Comparison of ENCODE assay signal across 7 mouse cellular contexts in the genomic region with DNA sequence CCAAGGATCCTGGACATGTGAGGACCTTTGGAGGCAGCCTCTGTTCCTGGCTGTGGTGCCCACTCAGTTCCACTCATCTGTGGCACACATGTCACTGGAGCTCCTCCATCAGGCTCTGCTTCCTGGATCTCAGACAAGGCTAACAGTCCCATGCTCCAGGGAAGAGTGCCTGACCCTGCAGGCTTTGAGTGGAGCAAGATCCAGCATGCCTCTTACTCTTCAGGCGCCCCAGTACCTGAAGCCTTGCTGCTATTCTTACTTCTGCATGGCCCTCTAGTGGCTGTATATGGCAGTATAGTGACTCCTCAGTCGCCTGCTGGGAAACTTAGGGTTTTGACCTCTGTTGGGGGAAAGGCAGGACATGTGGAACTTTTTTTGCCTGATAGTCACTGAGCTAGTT. TPM values are rescaled to one million over a fixed set of nuclear protein-coding genes. Genes with fewer than 3 reads are reported as not detected.
DNase-seq lines count a peak whose midpoint lies in the region; ATAC-seq and TF ChIP-seq lines count a peak whose summit lies in the region.

No protein-coding gene starts in this region.

- peak; percentile 56; the same call in 1 of the 2 replicates for TF ChIP-seq CTCF in thymus, adult 2 months (IDR thresholded peaks at IDR 0.05; ENCODE audit: borderline replicate concordance, control insufficient read depth, extremely low read depth, insufficient read depth, low read length, poor library complexity)
- peak; percentile 67; the same call in 1 of the 2 replicates for TF ChIP-seq CTCF in brain, embryonic 14.5 days (IDR thresholded peaks at IDR 0.05; ENCODE audit: borderline replicate concordance, extremely low read depth, insufficient read depth, insufficient read length)
- TF ChIP-seq CTCF in forebrain, postnatal 0 days (IDR thresholded peaks at IDR 0.05; ENCODE audit: low read depth): peak; percentile 80

- no peak overlapping the region for H3K4me2 ChIP-seq in forebrain, postnatal 0 days (ENCODE audit: low read depth)
- H3K4me2 ChIP-seq in liver, embryonic 15.5 days: no peak overlapping the region
- no peak overlapping the region for H3K4me2 ChIP-seq in neural tube, embryonic 12.5 days (replicated peaks)

- H3K9me3 ChIP-seq in forebrain, postnatal 0 days (ENCODE audit: low read length): no peaks in the 10 kb centered on the region
- H3K9me3 ChIP-seq in liver, embryonic 15.5 days (replicated peaks): no peaks in the 10 kb centered on the region
- no peaks in the 10 kb centered on the region for H3K9me3 ChIP-seq in neural tube, embryonic 12.5 days

- no peaks in the 10 kb centered on the region for H3K36me3 ChIP-seq in thymus, adult 2 months (ENCODE audit: control insufficient read depth, insufficient read depth, low read length)
- peaks cover 6% of the 10 kb centered on the region; the same call in 1 of the 2 replicates for H3K36me3 ChIP-seq in forebrain, postnatal 0 days (ENCODE audit: insufficient read depth)
- H3K36me3 ChIP-seq in liver, embryonic 15.5 days (replicated peaks): no peaks in the 10 kb centered on the region
- 0 out of 2 replicates have a peak, but pooled peaks cover 1% of the 10 kb centered on the region for H3K36me3 ChIP-seq in neural tube, embryonic 12.5 days

- H3K27ac ChIP-seq in thymus, adult 2 months (ENCODE audit: control insufficient read depth, insufficient read depth, low read length): no peak overlapping the region; the same call in 1 of the 2 replicates
- no peak overlapping the region for H3K27ac ChIP-seq in forebrain, postnatal 0 days (ENCODE audit: low read depth, low read length)
- H3K27ac ChIP-seq in liver, embryonic 15.5 days (replicated peaks): no peak overlapping the region
- H3K27ac ChIP-seq in neural tube, embryonic 12.5 days: no peak overlapping the region

- WGBS in thymus, adult 2 months: 50% methylated on average over 2 of the region's 2 CpGs
- 13% methylated on average over 2 of the region's 2 CpGs for WGBS in forebrain, postnatal 0 days
- 27% methylated on average over 2 of the region's 2 CpGs for WGBS in liver, embryonic 15.5 days (ENCODE audit: insufficient replicate concordance)
- WGBS in neural tube, embryonic 12.5 days: 16% methylated on average over 2 of the region's 2 CpGs

- H3K9ac ChIP-seq in forebrain, postnatal 0 days: no peak overlapping the region
- H3K9ac ChIP-seq in liver, embryonic 15.5 days: no peak overlapping the region
- no peak overlapping the region for H3K9ac ChIP-seq in neural tube, embryonic 12.5 days

- H3K4me3 ChIP-seq in thymus, adult 2 months (ENCODE audit: control insufficient read depth, insufficient read depth, low read length): no peak overlapping the region
- H3K4me3 ChIP-seq in forebrain, postnatal 0 days (ENCODE audit: low read depth, low read length): no peak overlapping the region
- H3K4me3 ChIP-seq in liver, embryonic 15.5 days (replicated peaks): no peak overlapping the region
- no peak overlapping the region for H3K4me3 ChIP-seq in neural tube, embryonic 12.5 days

- TF ChIP-seq POLR2A in thymus, adult 2 months (IDR thresholded peaks at IDR 0.05; ENCODE audit: control insufficient read depth, extremely low read depth, insufficient read depth, low read length, poor library complexity): no peak
- TF ChIP-seq POLR2A in brain, embryonic 14.5 days (IDR thresholded peaks at IDR 0.05; ENCODE audit: borderline replicate concordance, extremely low read depth, insufficient read depth, insufficient read length, poor library complexity, severe bottlenecking): no peak

- peak; percentile 14 for DNase-seq in thymus, adult 2 months
- DNase-seq in thymus, postnatal 36 days: no peak
- peak; percentile 61 for DNase-seq in brain, embryonic 14.5 days (ENCODE audit: low read depth)
- peak; percentile 38 for DNase-seq in forebrain, postnatal 0 days
- peak; percentile 50 for DNase-seq in induced T-regulatory cell, adult 2 months (ENCODE audit: low read depth)

- ATAC-seq in forebrain, postnatal 0 days: peak; percentile 78
- 0 out of 2 replicates have a peak, but pooled peaks have one; percentile 33 for ATAC-seq in liver, embryonic 15.5 days (ENCODE audit: insufficient read depth)
- ATAC-seq in neural tube, embryonic 12.5 days (ENCODE audit: low FRiP score, low read depth): 0 out of 2 replicates have a peak, but pooled peaks have one; percentile 43

- H3K4me1 ChIP-seq in thymus, adult 2 months (replicated peaks; ENCODE audit: control insufficient read depth, insufficient read depth, low read length): peaks cover 4% of the 10 kb centered on the region; the same call in 1 of the 2 replicates
- H3K4me1 ChIP-seq in forebrain, postnatal 0 days (ENCODE audit: insufficient read depth): no peaks in the 10 kb centered on the region
- H3K4me1 ChIP-seq in liver, embryonic 15.5 days (replicated peaks): no peaks in the 10 kb centered on the region; the same call in 1 of the 2 replicates
- H3K4me1 ChIP-seq in neural tube, embryonic 12.5 days: 0 out of 2 replicates have a peak, but pooled peaks cover 3% of the 10 kb centered on the region

- no peaks in the 10 kb centered on the region for H3K27me3 ChIP-seq in thymus, adult 2 months (ENCODE audit: control insufficient read depth, insufficient read depth, low read length)
- H3K27me3 ChIP-seq in forebrain, postnatal 0 days (ENCODE audit: insufficient read depth, low read length): no peaks in the 10 kb centered on the region
- no peaks in the 10 kb centered on the region for H3K27me3 ChIP-seq in liver, embryonic 15.5 days
- no peaks in the 10 kb centered on the region for H3K27me3 ChIP-seq in neural tube, embryonic 12.5 days (replicated peaks)

RNA-seq across cellular contexts. Expression of a gene that starts 17.0 kb away (rescaled TPM):
- 5.3 and 7.0 TPM in 2 replicates for polyA plus RNA-seq in thymus, adult 2 months (2012; rRNA removed)
- polyA plus RNA-seq in brain, embryonic 14.5 days (2012; rRNA removed): 11.2 and 14.1 TPM in 2 replicates
- total RNA-seq in forebrain, postnatal 0 days (2014; rRNA removed): 28.9 and 33.4 TPM in 2 replicates
- 6.2 and 8.2 TPM in 2 replicates for polyA plus RNA-seq in forebrain, postnatal 0 days (2015; fragmentation: Nextera tagmentation; extraction: Ambion mirVana)
- 0.32 and 0.40 TPM in 2 replicates for polyA plus RNA-seq in liver, embryonic 15.5 days (2015; fragmentation: Nextera tagmentation; extraction: Ambion mirVana)
- polyA plus RNA-seq in neural tube, embryonic 12.5 days (2016; fragmentation: Nextera tagmentation; extraction: Ambion mirVana): 4.7 and 5.6 TPM in 2 replicates

RNA-seq across cellular contexts. Expression of a gene that starts 35.9 kb away (rescaled TPM):
- 11.1 and 13.6 TPM in 2 replicates for polyA plus RNA-seq in thymus, adult 2 months (2012; rRNA removed)
- 9.1 and 12.1 TPM in 2 replicates for polyA plus RNA-seq in brain, embryonic 14.5 days (2012; rRNA removed)
- 6.7 and 7.1 TPM in 2 replicates for total RNA-seq in forebrain, postnatal 0 days (2014; rRNA removed)
- 6.0 and 8.8 TPM in 2 replicates for polyA plus RNA-seq in forebrain, postnatal 0 days (2015; fragmentation: Nextera tagmentation; extraction: Ambion mirVana)
- 6.8 and 7.2 TPM in 2 replicates for polyA plus RNA-seq in liver, embryonic 15.5 days (2015; fragmentation: Nextera tagmentation; extraction: Ambion mirVana)
- 15.3 and 16.0 TPM in 2 replicates for polyA plus RNA-seq in neural tube, embryonic 12.5 days (2016; fragmentation: Nextera tagmentation; extraction: Ambion mirVana)

Comparison
In these comparisons a context has a peak if more than half of its experiments do, and no peak if none do; other contexts are left out.
1. DNase-seq: peak in thymus, adult 2 months (single experiment), brain, embryonic 14.5 days (single experiment), forebrain, postnatal 0 days (single experiment) and induced T-regulatory cell, adult 2 months (single experiment); none in thymus, postnatal 36 days (0 of 2).
2. Peak in every context shown above with its lines, with median percentiles within 50 percentile points of each other: CTCF ChIP-seq and ATAC-seq.